Mouse (Mus musculus) testis, adult 2 months (tissue): ENCODE data around the gene Bach2.

Experiments
- CTCF ChIP-seq: fragments of 200-500 bp; IDR thresholded peaks from 2 replicates; pipeline ENCODE4 v1.5.1; 2012; ENCODE audit warnings: low read depth, mild to moderate bottlenecking, inconsistent platforms, low read length, moderate library complexity; ENCODE audit not compliant: control insufficient read depth, insufficient read depth, insufficient replicate concordance
- POLR2A ChIP-seq: fragments of 200-500 bp; IDR thresholded peaks from 2 replicates; pipeline ENCODE4 v1.6.1; 2012; ENCODE audit warnings: low read depth, mild to moderate bottlenecking, inconsistent platforms, low read length, moderate library complexity; ENCODE audit not compliant: control insufficient read depth

- TF ChIP-seq CTCF (no peak), POLR2A (no peak)
These were observed 270.4 kb downstream of the Bach2 start for GRCm38 (mm10) chr4:32508996-32509395.
